38 mouse cellular contexts compared by ENCODE assay signal in genomic region chr12:112016346-112016745, GRCm38 (mm10). TPM values are rescaled to one million over a fixed set of nuclear protein-coding genes. Genes with fewer than 3 reads are reported as not detected.
DNase-seq lines count a peak whose midpoint lies in the region; ATAC-seq lines count a peak whose summit lies in the region.
"Had no signal": no experiment of that assay in that cellular context is flagged by ENCODE, and none has a peak within 500 bp of the region (broad histone marks: within the 10 kb centered on the region; RNA-seq: fewer than 3 reads in every experiment).

No protein-coding gene starts in this region.

- H3K4me1 ChIP-seq in embryonic facial prominence, embryonic 15.5 days, result 0 out of 2 replicates have a peak, but pooled peaks cover 3% of the 10 kb centered on the region
- peaks cover 14% of the 10 kb centered on the region for H3K4me1 ChIP-seq in limb, embryonic 13.5 days
- peaks cover 5% of the 10 kb centered on the region; the same call in 1 of the 2 replicates for H3K4me1 ChIP-seq in forebrain, embryonic 11.5 days (replicated peaks; ENCODE audit: control insufficient read depth, insufficient read depth, low read length)
- H3K4me1 ChIP-seq: forebrain, embryonic 13.5 days; liver, embryonic 15.5 days; lung, embryonic 15.5 days; megakaryocyte, embryonic 14.5 days had no signal

- H3K9me3 ChIP-seq in embryonic facial prominence, embryonic 15.5 days (replicated peaks), result peaks cover 4% of the 10 kb centered on the region; the same call in 1 of the 2 replicates
- H3K9me3 ChIP-seq in limb, embryonic 13.5 days, result peaks cover 7% of the 10 kb centered on the region
- H3K9me3 ChIP-seq in forebrain, embryonic 11.5 days (ENCODE audit: control insufficient read depth, low read length), result no peaks in the 10 kb centered on the region; the same call in 1 of the 2 replicates
- H3K9me3 ChIP-seq: liver, embryonic 15.5 days; lung, embryonic 15.5 days; midbrain, embryonic 15.5 days had no signal

- H3K9ac ChIP-seq in embryonic facial prominence, embryonic 15.5 days, result no peak overlapping the region
- H3K9ac ChIP-seq in limb, embryonic 13.5 days, result no peak overlapping the region
- no peak overlapping the region for H3K9ac ChIP-seq in forebrain, embryonic 11.5 days (ENCODE audit: low read length)
- H3K9ac ChIP-seq: forebrain, embryonic 13.5 days; hindbrain, embryonic 14.5 days; liver, embryonic 15.5 days; lung, embryonic 15.5 days; midbrain, embryonic 15.5 days had no signal

- WGBS in embryonic facial prominence, embryonic 15.5 days, result 39% methylated on average over 4 of the region's 4 CpGs
- 21% methylated on average over 4 of the region's 4 CpGs for WGBS in limb, embryonic 13.5 days
- 74% methylated on average over 4 of the region's 4 CpGs for WGBS in forebrain, embryonic 11.5 days

- H3K4me3 ChIP-seq in embryonic facial prominence, embryonic 15.5 days (replicated peaks), result no peak overlapping the region
- no peak overlapping the region for H3K4me3 ChIP-seq in limb, embryonic 13.5 days
- H3K4me3 ChIP-seq in forebrain, embryonic 11.5 days (ENCODE audit: low read depth, low read length), result no peak overlapping the region
- H3K4me3 ChIP-seq: forebrain, embryonic 13.5 days; liver, embryonic 15.5 days; lung, embryonic 15.5 days; megakaryocyte, embryonic 14.5 days; midbrain, embryonic 15.5 days had no signal

- H3K4me2 ChIP-seq in embryonic facial prominence, embryonic 15.5 days (replicated peaks), result no peak overlapping the region
- no peak overlapping the region for H3K4me2 ChIP-seq in limb, embryonic 13.5 days (replicated peaks)
- H3K4me2 ChIP-seq in forebrain, embryonic 11.5 days (ENCODE audit: low read depth, low read length, severe bottlenecking), result no peak overlapping the region
- H3K4me2 ChIP-seq: forebrain, embryonic 13.5 days; heart, embryonic 11.5 days; hindbrain, embryonic 14.5 days; liver, embryonic 15.5 days; lung, embryonic 15.5 days; midbrain, embryonic 15.5 days had no signal

- peak overlapping the region; percentile 60 for H3K27ac ChIP-seq in embryonic facial prominence, embryonic 15.5 days (replicated peaks)
- peak overlapping the region; percentile 79; the same call in 1 of the 2 replicates for H3K27ac ChIP-seq in limb, embryonic 13.5 days
- no peak overlapping the region for H3K27ac ChIP-seq in forebrain, embryonic 11.5 days (ENCODE audit: low read depth, low read length)
- H3K27ac ChIP-seq: forebrain, embryonic 13.5 days; hindbrain, embryonic 14.5 days; liver, embryonic 15.5 days; lung, embryonic 15.5 days; midbrain, embryonic 15.5 days; stomach, postnatal 0 days had no signal

- no peaks in the 10 kb centered on the region for H3K36me3 ChIP-seq in embryonic facial prominence, embryonic 15.5 days
- no peaks in the 10 kb centered on the region for H3K36me3 ChIP-seq in limb, embryonic 13.5 days
- H3K36me3 ChIP-seq in forebrain, embryonic 11.5 days (ENCODE audit: control insufficient read depth, insufficient read depth, low read length), result no peaks in the 10 kb centered on the region
- H3K36me3 ChIP-seq: liver, embryonic 15.5 days; lung, embryonic 15.5 days; midbrain, embryonic 15.5 days had no signal

- no peak for ATAC-seq in embryonic facial prominence, embryonic 15.5 days (ENCODE audit: insufficient number of reproducible peaks, low FRiP score, low TSS enrichment, low read depth)
- ATAC-seq in limb, embryonic 13.5 days (ENCODE audit: low FRiP score, low read depth), result no peak
- no peak for ATAC-seq in megakaryocyte, adult 5-6 weeks (ENCODE audit: poor library complexity, severe bottlenecking)
- no peak for ATAC-seq in forebrain, embryonic 11.5 days (replicated peaks; ENCODE audit: low FRiP score)
- ATAC-seq: forebrain, embryonic 13.5 days; inflammation-experienced regulatory T-cells, adult 6 months; midbrain, embryonic 15.5 days; Patski had no signal

- DNase-seq in 3T3-L1 (ENCODE audit: low read depth, low spot score) (peak; percentile 36), MN1 (ENCODE audit: low spot score) (peak; percentile 21)
- no peak for DNase-seq in forebrain, embryonic 11.5 days (ENCODE audit: low spot score)
- no peak for DNase-seq in ovary, postnatal 36 days (ENCODE audit: low spot score)
- DNase-seq: adrenal gland, postnatal 14 days; cerebellum, adult 18-20 months; gastrocnemius, postnatal 25 days; heart, adult 18-20 months; kidney, adult 11 months; kidney, postnatal 14 days; layer of hippocampus, adult 9-11 months; right cerebral cortex, adult 18-20 months; right cerebral cortex, postnatal 4 days; thymus, postnatal 4 days had no signal

- no peaks in the 10 kb centered on the region for H3K27me3 ChIP-seq in embryonic facial prominence, embryonic 15.5 days
- H3K27me3 ChIP-seq in limb, embryonic 13.5 days, result no peaks in the 10 kb centered on the region
- H3K27me3 ChIP-seq in forebrain, embryonic 11.5 days (ENCODE audit: control insufficient read depth, insufficient read depth, low read length), result no peaks in the 10 kb centered on the region
- H3K27me3 ChIP-seq: forebrain, embryonic 13.5 days; liver, embryonic 15.5 days; lung, embryonic 15.5 days; midbrain, embryonic 15.5 days; Patski had no signal

RNA-seq across cellular contexts. Expression of gene Rd3l, which starts 35.2 kb away (rescaled TPM):
- not detected in 2 replicates for polyA plus RNA-seq in embryonic facial prominence, embryonic 15.5 days (2015; fragmentation: Nextera tagmentation; extraction: Ambion mirVana)
- polyA plus RNA-seq in limb, embryonic 13.5 days (2015; fragmentation: Nextera tagmentation; extraction: Ambion mirVana), result not detected in 2 replicates
- not detected in 2 replicates for total RNA-seq in megakaryocyte, adult 5-6 weeks (2015)
- not detected in 2 replicates for total RNA-seq in megakaryocyte, adult 5-6 weeks (2017)
- polyA plus RNA-seq in forebrain, embryonic 11.5 days (2014; fragmentation: Nextera tagmentation; extraction: Ambion mirVana), result not detected in 2 replicates
- total RNA-seq: adrenal gland, postnatal 14 days; CH12.LX; common myeloid progenitor, adult 5-6 weeks; ES-E14; gastrocnemius, postnatal 25 days; hematopoietic stem cell, adult 5-6 weeks; left cerebral cortex, postnatal 14 days; liver, adult 2 months; neutrophil, adult 5-6 weeks had no signal
- polyA plus RNA-seq: C2C12; forebrain, embryonic 13.5 days; hindbrain, embryonic 14.5 days; inflammation-experienced regulatory T-cells, adult 6 months; kidney, embryonic 14.5 days; liver, adult 2 months; liver, embryonic 15.5 days; lung, embryonic 15.5 days; midbrain, embryonic 15.5 days; Patski; spleen, adult 2 months; thymus, postnatal 0 days had no signal

RNA-seq across cellular contexts. Expression of gene Tdrd9, which starts 45.0 kb away (rescaled TPM):
- polyA plus RNA-seq in embryonic facial prominence, embryonic 15.5 days (2015; fragmentation: Nextera tagmentation; extraction: Ambion mirVana), result 0.41 and 0.46 TPM in 2 replicates
- 0.68 and 0.98 TPM in 2 replicates for polyA plus RNA-seq in limb, embryonic 13.5 days (2015; fragmentation: Nextera tagmentation; extraction: Ambion mirVana)
- 0.07 TPM in 1 of 2 replicates, not detected in the other for total RNA-seq in megakaryocyte, adult 5-6 weeks (2015)
- not detected in 2 replicates for total RNA-seq in megakaryocyte, adult 5-6 weeks (2017)
- 0.94 and 1.7 TPM in 2 replicates for polyA plus RNA-seq in forebrain, embryonic 11.5 days (2014; fragmentation: Nextera tagmentation; extraction: Ambion mirVana)
- total RNA-seq: adrenal gland, postnatal 14 days; CH12.LX; liver, adult 2 months; neutrophil, adult 5-6 weeks had no signal
- polyA plus RNA-seq: liver, adult 2 months; lung, embryonic 15.5 days; spleen, adult 2 months had no signal

RNA-seq across cellular contexts. Expression of gene Atp5mpl, which starts 49.6 kb away (rescaled TPM):
- 574 and 621 TPM in 2 replicates for polyA plus RNA-seq in embryonic facial prominence, embryonic 15.5 days (2015; fragmentation: Nextera tagmentation; extraction: Ambion mirVana)
- polyA plus RNA-seq in limb, embryonic 13.5 days (2015; fragmentation: Nextera tagmentation; extraction: Ambion mirVana), result 622 and 628 TPM in 2 replicates
- 371 and 395 TPM in 2 replicates for total RNA-seq in megakaryocyte, adult 5-6 weeks (2015)
- total RNA-seq in megakaryocyte, adult 5-6 weeks (2017), result 580 and 630 TPM in 2 replicates
- polyA plus RNA-seq in forebrain, embryonic 11.5 days (2014; fragmentation: Nextera tagmentation; extraction: Ambion mirVana), result 524 and 551 TPM in 2 replicates

Comparison
In these comparisons a context has a peak if more than half of its experiments do, and no peak if none do; other contexts are left out.
1. DNase-seq: peak in 3T3-L1 (single experiment) and MN1 (single experiment); none in forebrain, embryonic 11.5 days (single experiment) and ovary, postnatal 36 days (single experiment).